Mouse (Mus musculus) adrenal gland, adult (tissue): Measurements from ENCODE around the gene Mars.
"Not testable (repeated sequence)": the region's sequence is repeated elsewhere in the genome, so short reads cannot be mapped to it uniquely, and the experiment has no call there.

Source experiments
- DNase-seq, 2 experiments: peaks; one replicate each; pipeline ENCODE4 v3.0.0; 2022 to 2023; ENCODE audit warnings: low spot score in 1 of 2; ENCODE audit not compliant: inconsistent age in 2 of 2

The Mars gene

GRCm38 (mm10) chr10:127312356-127312676, 730 bp upstream of the Mars start:
- DNase-seq = peak; percentile 81 to 95

DNA sequence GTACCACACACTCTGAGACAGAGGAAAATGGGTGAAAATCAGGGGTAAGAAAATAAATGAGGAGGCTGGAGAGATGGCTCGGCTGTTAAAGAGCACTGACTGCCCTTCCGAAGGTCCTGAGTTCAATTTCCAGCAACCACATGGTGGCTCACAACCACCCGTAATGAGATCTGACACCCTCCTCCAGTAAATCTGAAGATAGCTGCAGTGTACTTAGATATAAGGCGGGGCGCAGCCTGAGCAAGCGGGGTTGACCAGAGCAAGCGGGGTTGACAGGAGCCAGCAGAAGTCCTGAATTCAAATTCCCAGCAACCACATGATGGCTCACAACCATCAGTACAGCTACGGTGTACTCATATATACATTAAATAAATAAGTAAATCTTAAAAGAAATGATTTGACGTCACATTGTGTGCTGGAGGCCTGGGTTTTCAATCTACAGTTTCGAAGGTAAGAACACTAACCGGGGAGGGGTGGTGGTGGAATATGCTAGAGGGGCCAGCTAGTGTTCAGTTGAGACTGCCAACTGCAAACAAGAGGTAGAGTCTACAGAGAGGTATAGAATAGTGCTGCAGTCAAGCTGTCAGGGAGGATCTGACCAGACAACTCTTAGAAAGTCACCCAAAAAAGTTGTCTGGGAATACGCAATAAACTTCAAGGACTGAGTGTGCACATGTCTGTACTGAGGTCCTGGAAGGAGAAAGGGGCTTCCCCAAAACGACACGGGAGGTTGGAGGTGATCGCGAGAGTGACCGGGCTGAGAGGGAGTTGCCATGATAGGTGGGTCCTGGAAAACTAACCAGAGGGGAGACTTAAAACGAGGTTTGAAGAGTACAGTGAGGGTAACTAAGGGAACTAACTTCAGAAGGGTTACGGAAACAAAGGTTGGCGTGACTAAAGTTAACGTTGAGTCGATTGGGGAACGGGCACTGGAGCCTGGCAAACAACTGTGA, 787 bp downstream of the Mars start:
- peak in 1 of 2 experiments; percentile 50 for DNase-seq

GRCm38 (mm10) chr10:127309167-127309566, 2.4 kb downstream of the Mars start:
- DNase-seq = not testable (repeated sequence)

DNA sequence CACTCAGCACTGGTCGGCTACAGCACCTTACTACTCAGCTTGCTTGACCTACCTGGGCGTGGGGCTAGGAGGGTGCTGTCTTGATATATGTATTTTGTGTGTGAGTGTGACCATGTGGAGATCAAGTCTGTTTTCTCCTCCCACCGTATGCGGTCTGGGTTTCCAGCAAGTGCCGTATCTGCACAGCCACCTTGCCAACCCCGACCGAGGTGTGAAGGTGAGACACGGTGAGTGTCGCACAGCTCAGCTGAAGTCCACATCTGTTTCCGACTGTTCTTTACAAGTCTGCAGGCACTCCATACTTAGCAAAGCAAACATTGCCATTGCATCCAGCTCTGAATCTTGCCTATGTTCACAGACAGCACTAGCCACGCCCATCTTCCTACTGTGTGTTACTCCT, 8.4 kb downstream of the Mars start:
- no peak for DNase-seq

DNA sequence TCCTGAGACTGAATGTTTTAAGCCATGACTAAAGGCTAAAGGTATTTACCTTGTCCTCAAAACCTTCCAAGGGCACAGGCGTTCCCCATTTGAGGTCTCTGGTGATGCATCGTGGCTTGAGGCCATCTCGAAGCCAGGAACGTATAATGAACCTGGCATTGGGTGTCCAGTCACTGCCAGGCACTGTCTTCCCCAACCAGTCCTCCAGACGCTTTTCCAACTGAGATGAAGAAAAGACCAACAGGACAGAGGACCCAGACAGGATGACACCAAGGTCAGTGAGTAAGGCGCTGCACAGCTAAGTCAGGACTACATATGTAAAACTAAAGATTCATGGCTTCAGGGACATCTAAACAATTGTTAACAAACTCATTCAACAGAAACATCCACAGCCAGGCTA, 11.2 kb downstream of the Mars start:
- DNase-seq = peak in 1 of 2 experiments; percentile 78

DNA sequence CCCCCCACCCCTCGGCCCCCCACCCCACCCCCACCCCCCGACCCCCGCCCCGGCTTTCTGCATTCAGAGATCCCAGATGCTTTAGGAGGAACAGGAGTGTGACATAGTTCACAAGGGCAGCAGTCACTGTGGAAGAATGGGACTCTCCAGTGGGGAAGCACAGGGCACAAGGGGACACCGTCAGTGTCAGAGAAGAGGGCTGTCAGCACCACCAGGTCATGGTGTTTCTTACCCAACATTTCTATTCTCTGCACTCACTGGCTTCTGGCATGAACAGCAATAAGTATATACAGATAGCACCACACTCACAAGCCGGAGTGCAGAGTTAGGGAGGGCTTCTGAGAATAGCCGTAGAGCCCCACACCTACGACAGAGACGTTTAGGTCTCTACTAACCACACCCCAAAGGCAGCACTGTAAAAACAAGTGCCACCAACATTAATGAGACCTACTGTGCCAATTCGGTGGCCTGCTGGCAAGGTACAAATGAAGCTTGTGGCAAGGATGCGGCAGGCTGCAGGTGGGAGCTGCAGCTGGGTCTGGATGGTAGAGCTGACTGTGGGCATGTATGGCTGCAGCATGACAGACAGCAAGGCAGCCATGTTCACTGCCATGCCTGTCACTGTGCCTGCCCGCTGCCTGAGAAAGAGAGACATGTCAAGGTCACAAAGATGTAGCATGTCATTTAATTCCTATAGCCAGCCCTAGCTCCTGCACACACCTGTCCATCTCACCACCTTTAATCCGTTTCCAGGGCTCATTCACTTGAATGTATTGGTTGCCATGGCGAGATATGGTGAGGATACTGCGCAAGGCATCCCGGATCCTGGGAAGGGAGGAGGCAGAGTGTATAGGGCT, 14.3 kb downstream of the Mars start:
- peak; percentile 11 to 52 for DNase-seq

- DNase-seq = peak; percentile 22 to 48
Measured at GRCm38 (mm10) chr10:127295986-127296794, 15.4 kb downstream of the Mars start.

GRCm38 (mm10) chr10:127294895-127295510, 16.6 kb downstream of the Mars start:
- peak; percentile 30 to 67 for DNase-seq

DNA sequence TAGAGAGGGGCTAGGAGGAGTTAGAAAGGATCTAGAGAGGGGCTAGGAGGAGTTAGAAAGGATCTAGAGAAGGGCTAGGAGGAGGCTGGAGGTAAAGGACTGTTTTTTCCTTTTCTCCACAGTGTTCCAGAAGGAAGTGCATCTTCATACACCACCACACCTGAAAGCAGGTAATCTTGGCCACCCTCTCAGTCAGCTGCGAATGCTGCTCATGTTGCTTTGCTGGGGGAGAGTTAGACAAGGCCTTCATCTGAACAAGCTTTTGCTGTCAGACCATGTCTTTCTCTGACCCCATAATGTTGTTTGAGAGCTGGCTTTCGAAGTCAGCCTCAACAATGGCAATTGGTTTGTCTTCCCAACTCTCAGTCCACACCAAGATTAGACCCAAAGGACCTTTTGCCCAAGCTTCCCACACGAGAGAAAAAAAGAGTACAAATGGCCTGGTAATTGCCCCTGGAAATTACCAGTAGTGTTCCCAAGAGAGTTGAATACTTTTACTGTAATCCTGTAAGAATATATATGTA, 17.9 kb downstream of the Mars start:
- peak in 1 of 2 experiments; percentile 55 for DNase-seq

DNA sequence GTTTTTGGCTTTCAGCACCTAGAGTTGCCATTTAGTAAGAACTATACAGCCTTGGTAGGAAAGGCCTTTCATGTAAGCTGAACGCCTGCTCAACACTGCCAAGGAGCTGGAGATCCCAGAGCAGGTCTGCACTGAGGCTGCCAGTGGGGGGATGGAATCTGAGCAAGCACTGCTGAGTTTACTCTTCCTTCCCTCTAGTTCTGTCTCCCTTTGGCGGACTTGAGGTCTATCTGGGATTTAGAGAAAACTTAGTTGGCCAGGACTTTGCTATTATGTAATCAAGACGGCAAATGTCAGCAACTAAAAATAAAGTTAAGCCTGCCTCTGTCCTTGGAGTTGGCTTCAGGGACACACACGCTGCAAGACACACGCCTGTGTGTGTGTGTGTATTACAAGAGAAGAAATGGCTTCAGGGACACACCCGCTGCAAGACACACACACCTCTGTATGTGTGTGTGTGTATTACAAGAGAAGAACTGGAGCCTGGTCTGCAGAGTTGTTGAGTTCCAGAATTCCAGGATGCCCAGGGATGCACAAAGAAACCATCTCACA, 18.5 kb downstream of the Mars start:
- peak; percentile 79 to 95 for DNase-seq

GRCm38 (mm10) chr10:127291881-127292638, 19.5 kb downstream of the Mars start:
- peak in 1 of 2 experiments; percentile 61 for DNase-seq

- DNase-seq = peak; percentile 82 to 93
Measured at GRCm38 (mm10) chr10:127290930-127291880, 20.4 kb downstream of the Mars start.

GRCm38 (mm10) chr10:127290307-127290929, 21.2 kb downstream of the Mars start:
- peak; percentile 100 for DNase-seq

GRCm38 (mm10) chr10:127289573-127290191, 21.9 kb downstream of the Mars start:
- DNase-seq = peak in 1 of 2 experiments; percentile 66

DNA sequence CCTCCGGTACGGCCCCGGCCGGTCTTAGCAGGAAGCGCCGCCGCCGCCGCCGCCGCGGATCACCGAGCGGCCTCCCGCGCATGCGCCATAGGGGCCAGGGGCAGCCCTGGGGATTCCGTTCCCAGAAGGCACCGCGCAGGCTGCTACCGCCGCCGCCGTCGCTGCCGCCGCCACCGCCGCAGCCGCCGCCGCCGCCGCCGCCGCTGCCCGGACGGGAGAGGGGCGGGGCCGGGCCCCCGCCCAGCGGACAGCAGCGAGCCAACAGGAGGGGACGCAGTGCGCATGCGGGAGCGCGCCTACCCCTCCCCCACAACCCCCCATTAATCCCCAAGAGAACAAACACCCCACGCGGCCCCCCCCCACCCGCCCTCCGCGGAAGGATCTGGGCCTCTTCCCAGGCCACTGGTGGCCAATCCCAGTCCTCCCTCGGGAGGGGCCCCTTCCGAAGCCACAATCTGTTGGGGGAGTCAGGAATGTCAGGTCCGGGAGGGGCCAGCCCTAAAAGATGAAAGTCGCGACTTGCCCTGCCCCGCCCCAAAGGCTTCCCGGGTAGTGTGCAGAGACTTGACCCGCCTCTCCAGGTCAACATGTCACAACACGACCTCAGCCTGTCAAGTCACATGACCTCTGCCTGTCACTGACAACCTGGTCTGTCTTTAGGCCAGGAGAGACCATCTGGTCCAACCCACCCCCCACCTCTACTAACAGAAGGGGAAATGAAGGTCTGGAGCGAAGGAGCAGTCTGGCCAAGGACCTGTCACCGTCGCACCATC, 22.6 kb downstream of the Mars start, which contains the start of gene Mbd6:
Gene Mbd6 (minus strand): TSS at position 219 of the 773 bp plus-strand sequence.
- peak; percentile 94 to 97 for DNase-seq

GRCm38 (mm10) chr10:127288328-127288799, 23.2 kb downstream of the Mars start:
- DNase-seq = no peak
